Comparison of ENCODE assay signal across 8 mouse cellular contexts in genomic region chr1:166794622-166795244, GRCm38 (mm10).
DNase-seq lines count a peak whose midpoint lies in the region; ATAC-seq lines count a peak whose summit lies in the region.
"Had no signal": no experiment of that assay in that cellular context is flagged by ENCODE, and none has a peak within 500 bp of the region (broad histone marks: within the 10 kb centered on the region; RNA-seq: fewer than 3 reads in every experiment).

No protein-coding gene starts in this region.

- ATAC-seq in megakaryocyte, adult 5-6 weeks (ENCODE audit: poor library complexity, severe bottlenecking), result peak; percentile 51; the same call in 1 of the 2 replicates

- DNase-seq in layer of hippocampus, adult 11-12 months (ENCODE audit: low spot score), result peak; percentile 16
- DNase-seq in layer of hippocampus, adult 9-10 months (ENCODE audit: low spot score), result no peak
- peak; percentile 39 for DNase-seq in MN1 (ENCODE audit: low spot score)
- peak; percentile 31 for DNase-seq in cerebellum, adult 11-12 months
- DNase-seq in Muller cell, postnatal 12 days (ENCODE audit: inconsistent ontology term), result no peak
- no peak for DNase-seq in urinary bladder, postnatal 25 days (ENCODE audit: low spot score)
- DNase-seq: heart, adult 18-20 months had no signal

Comparison
In these comparisons a context has a peak if more than half of its experiments do, and no peak if none do; other contexts are left out.
1. DNase-seq: peak in layer of hippocampus, adult 11-12 months (single experiment), MN1 (single experiment) and cerebellum, adult 11-12 months (single experiment); none in layer of hippocampus, adult 9-10 months (single experiment), Muller cell, postnatal 12 days (single experiment) and urinary bladder, postnatal 25 days (single experiment).